Mouse (Mus musculus): ENCODE data around the gene Nkx2-2.

Gene Nkx2-2

DNA sequence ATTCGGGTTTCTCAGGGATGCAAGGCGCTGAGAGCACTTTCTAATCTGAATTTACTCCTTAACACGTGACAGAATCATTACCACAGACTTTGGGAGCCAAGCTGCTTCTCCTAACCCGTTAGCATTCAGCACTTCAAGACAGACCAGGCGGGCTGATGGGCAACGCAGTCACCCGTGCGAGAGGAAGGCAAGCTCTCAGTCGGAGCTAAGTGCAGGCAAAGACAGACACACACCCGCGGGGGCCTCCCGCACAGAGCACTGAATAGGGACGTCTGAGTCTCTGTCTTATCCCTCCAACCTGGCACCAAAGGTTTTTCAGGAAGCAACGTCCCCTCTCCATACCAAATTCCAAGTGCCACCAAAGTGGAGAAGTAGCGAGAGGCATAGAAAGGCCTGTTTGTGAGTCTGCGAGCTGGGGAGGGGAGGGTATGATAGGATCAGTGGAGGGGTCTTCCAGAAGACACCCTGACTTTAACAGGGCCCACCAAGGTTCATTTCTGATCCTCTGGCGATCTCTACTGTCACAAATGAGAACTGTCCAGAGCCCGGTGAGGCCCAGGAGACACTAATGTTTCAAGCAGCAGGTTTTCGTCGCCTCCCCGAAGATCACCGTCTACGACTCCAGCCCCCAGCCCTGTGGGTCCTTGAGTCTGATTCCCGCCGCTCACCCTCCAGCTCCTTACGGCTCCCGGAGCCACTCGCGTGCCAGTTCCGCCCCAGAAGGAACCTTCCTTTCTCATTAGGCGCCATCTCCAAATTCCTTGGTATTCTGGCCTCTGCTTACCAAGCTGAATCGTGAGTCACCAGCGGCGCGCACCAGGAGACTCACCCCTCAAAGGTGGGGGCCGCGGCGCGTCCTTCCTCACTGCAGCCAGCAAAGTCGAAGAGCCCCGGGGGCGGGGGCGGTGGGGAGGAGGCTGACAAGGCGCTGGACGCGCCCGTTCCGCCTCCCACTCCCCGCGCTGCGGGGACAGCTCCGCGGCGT is at the start of gene Nkx2-2:
TSS of gene Nkx2-2 (minus strand) at position 973 of the 985 bp plus-strand sequence.
- in situ Hi-C loops (cut with MboI), result loop anchor here (25.0 kb wide), 1 partner anchor 581 kb away; no protein-coding TSS in a partner anchor

DNA sequence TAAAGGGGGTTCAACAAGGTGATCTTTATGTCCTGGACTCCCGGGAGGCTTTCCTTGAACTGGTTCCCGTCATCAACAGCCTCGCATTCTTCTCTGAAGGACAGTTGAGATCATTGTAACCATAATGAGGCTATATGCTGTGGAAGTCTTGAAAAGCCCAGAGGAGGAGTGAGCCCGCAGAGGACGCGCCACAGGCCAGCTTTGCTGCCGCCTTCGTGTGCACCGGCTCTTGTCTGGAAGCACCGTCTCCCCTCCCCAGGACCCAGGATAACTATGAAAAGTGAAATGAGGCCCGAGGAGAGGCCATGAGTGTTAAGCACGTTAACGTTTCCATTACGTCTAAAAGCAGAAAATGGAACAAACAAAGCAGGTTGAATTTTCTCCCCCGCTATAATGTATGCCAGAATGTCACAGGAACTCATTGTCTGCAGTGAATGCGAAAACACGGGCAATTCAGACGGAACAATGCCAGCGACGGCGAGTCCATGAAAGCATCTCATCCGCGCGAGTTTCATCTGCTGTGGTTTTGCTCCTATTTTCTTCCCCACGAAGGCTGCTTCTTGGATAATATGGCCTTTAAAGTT is 41.8 kb upstream of the Nkx2-2 start:
- in situ Hi-C loops (cut with MboI), result no loop called here

DNA sequence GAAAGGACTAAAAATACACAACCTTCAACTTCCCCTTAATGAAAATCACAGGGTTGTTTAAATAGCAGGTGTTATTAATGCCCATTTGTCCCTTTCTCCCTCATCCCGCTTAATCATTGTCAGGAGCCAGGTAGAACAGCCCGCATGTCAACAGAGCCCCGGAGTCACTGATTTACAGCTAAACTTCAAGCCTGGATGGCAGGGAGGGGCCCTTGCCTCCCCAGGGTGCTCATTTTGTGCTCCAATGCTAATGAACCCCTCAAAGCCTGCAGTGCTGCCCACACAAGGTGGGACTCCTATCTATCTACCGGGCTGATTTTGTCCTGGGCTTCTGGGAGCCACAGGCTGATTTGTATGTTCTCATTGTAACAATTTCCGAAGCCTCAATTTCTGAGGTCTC is 37.1 kb upstream of the Nkx2-2 start:
- in situ Hi-C loops (cut with MboI), result no loop called here

DNA sequence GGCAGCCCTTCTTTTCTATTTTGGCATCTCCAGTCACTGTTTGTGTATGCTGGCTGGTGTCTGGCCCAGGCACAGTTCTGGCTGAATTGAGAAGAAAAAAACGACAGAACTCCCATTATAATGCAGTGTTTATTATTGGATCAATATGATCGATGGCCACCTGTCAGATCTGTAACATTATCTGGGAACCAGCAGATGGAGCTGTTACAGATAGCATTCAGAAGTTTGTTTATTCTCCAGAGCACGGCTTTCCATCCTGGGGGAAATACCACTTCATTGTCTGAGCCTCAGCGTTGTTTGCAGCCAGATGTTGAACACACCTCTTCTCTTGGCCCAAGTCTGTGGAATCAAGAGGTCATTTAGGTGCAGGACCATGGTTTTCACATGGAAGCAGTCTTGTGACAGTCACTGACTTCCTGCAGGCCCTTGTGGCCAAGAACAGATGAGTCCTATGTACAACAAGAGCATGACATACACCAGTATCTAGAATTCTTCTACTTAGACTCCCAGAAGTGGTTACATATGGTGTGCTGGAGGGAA is 11.1 kb upstream of the Nkx2-2 start:
- in situ Hi-C loops (cut with MboI), result no loop called here

DNA sequence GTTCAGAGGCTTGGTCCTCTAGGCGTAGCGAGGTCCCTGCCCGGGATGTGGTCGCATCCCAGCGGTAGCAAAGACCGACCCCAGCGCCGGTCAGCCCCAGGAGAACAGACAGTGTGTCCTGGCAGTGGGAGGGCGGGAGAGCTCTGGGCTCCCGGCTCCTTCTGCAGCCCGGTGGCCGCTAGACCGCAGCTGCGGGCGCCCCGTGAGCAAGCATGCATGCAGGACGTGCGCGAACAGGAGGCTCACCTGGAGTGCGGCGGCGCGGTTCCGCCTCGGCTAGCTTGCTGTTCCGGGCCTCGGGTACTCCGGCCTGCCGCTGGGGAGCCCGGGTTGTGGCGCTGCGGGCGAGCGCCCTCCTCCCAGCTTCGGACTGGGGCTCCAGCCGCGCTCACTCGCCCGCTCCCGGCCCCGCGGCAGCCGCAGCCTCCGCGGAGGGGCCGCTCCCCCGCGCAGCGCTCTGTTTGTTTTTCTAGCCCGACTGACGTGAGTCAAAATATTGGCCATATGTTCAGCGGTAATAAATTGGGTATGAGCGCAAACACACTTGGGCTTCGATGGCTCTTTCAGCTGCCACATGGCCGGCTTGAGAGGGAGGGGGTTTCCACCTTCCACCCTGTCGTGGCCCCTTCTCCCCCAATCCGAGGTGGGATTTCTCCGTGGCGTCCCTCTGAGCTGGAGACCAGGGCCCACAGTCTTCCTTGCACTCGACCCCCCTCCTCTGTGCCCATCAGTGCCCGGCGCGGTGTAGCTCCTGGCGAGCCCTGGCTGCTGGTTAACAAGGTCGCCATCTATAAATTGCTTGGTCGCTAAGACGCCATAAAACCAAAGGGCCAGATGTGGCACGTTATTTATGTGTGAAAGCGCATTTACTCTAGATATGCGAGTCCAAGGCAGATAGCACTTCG is 920 bp upstream of the Nkx2-2 start:
- in situ Hi-C loops (cut with MboI), result loop anchor here (25.0 kb wide), 1 partner anchor 583 kb away; no protein-coding TSS in a partner anchor

DNA sequence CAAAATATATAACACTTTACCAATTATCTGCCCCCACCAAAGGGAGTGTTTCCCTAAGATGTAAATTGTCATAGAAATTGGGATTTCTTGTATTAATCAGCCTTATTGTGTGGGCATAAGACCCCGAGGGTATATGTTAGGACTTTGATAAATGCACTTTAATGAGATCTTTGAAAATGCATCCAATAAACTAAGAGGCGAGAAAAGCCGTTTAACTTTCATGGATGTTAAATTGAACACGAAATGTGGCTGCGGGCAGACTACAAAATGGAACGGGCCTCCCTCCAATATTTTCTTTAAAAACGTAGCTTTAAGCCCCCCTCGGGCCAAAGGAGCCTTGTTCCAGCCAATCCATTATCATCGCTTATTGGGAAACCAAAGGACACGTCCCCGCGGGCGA is 1.3 kb downstream of the Nkx2-2 start:
- in situ Hi-C loops (cut with MboI), result loop anchor here (25.0 kb wide), 1 partner anchor 580 kb away; no protein-coding TSS in a partner anchor

DNA sequence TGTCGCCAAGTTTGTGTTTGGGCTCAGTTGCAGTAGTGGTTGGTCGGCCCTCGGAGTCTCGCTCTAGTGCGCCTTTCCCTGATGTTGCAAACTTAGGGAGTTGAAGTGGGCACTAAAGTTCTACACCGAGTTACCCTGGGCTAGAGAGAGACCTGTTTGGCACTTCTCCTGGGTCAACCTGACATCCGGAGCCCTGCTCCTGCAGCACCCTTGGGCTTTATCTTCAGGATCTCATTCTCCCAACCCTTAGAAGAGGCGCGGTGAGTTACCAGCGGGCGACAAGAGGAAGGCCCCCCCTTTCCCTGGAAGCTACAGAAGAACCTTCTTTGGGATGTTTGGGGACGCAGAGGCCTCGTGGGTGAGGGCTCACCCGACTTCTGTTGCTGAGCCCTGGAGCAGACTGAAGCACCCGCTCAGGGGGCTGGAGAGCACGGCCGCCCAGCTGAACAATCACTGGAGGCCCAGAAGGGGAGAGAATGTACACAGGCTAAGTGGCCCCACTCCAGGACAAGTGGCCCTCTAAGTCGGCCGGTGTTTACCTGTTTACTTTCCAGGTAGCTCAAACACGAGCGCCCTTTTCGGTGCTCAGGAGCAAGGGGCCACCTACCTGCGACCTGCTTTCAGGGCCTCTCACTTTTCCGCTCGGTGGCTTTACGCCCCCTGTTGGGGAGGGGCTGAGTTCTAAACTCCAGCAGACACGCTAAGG is 3.6 kb downstream of the Nkx2-2 start:
- in situ Hi-C loops (cut with MboI), result loop anchor here (25.0 kb wide), 1 partner anchor 578 kb away; no protein-coding TSS in a partner anchor

DNA sequence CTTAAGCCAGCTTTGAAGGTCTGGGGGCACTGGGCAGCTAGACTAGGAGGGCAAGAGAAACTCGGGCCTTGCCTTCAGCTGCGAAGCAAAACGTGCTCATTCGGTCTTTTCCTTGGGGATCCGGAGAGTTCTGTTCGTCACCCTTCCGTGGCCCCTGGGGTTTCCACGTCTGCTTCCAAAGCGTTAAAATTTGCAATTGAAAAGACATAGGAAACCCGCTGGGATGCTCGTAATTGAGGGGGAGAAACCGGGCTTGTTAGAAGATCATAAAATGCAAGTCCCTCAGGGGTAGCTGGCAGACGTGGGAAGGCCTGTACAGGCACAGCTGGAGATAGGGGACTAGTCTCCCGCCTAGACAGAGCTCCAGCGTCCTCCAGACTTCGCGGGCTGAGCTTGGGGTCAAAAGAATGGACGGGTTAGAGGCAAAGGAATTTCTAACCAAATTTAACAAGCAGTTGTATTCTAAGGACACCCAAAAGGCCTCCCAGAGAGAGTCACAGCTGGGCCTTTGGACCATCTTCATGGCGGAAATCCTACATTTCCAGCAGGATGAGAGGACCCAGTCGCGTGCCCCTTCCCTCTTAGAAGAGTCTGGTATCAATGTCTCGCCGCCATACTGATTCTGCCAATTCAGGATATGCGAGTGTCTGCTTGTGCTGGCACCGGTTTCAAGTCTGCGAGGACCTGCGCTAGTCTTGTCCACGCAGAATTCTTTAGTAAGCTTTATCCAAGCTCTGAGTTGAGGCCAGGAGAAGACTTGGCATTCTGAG is 4.3 kb downstream of the Nkx2-2 start:
- in situ Hi-C loops (cut with MboI), result loop anchor here (25.0 kb wide), 1 partner anchor 577 kb away; no protein-coding TSS in a partner anchor

DNA sequence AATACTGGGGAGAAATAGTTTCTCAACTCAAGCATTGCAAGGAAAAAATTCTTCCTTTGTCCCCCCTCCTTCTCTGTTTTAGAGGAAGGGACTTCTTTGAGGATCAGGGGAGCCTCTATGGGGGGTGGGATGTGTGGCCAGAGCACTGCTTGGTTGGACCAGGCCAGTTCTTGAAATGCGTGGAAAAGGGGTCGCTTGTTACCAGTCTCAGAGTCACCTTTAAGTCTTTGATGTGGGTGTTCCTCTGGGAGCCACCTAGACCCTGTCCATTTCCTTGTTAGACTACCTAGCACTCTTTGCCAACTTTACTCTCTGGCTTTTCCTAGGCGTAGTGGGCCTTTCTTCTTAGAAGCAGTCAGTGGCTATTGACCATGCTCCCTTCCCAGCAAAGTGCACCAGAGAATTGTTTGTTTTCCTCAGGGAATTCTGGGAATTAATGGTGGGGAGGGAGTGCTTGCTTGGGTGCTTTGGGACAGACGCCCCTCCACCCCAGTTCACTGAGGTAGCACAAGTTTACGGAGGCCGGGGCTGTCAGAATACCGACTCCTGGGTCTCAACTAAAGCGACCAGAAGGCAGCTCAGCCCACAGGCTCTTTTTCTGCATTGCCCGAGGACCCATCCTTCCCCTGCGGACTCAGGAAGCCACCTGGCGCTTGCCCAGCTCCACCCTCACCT is 5.0 kb downstream of the Nkx2-2 start:
- in situ Hi-C loops (cut with MboI), result loop anchor here (25.0 kb wide), 1 partner anchor 577 kb away; no protein-coding TSS in a partner anchor

DNA sequence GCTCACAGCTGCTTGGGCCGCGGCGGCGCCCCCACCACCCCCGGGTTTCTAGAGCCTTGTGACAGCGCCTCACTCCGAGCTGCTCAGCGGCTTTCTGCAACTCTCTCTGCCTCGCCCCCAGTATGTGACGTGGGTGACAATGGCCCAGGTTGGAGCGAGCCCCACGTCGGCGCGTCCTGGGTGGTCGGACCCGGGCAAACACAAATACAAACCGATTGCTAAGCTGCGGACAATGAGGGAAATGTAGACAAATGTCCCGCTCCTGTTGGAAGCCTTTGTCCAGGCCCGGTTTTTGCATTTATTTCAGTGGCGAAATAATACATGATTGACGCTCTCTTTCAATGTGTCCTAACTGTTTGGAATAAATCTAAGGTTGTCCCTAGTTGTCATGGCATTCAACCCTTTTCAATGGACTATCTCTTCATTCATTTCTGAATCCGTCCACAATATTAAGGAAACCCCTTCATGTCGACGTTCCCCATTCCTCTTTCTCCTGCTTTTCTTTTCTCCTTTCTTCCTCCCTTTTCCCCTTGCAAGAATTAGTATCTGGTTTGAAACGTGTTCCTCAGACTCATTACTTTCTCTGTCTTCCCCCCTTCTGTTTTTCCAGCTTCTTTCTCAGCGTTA is 5.9 kb downstream of the Nkx2-2 start:
- in situ Hi-C loops (cut with MboI), result loop anchor here (25.0 kb wide), 1 partner anchor 576 kb away; no protein-coding TSS in a partner anchor

DNA sequence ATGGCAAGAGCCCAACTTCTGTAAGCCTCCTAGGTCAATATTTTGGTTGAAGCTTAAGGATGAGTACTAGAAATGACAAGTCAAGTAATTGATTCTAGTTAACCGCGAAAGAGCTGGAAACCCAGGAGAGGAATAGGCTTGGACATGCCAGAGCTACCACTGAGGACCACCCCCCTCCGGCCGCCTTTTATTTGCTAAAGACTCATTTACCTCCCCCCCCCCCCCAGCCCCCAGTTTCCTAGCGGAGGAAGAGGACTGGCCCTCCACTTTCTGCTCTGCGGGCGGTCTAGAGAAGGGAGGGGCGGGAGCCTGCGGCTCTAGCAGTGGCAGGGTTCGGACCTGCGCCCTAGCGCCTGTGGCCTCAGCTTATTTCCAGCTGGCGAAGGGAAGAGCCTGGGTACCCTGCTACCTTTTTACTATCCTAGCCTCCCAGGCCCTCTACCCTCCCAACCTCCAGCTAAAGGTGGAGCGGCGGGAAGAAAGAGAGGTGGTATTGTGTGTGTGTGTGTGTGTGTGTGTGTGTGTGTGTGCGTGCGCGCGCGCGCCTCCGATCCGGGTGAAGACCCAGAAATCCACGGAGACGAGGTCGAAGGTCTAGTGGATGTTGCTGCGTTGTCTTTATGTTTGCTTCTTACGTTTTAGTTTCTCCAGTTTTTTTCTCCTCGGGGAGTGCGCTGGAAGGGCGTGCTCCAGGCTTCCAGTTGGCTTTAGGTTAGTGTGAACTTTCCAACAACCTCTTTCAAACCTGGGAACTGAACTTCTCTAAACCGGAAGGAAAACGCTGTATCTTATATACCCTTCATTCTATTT is 6.8 kb downstream of the Nkx2-2 start:
- in situ Hi-C loops (cut with MboI), result loop anchor here (25.0 kb wide), 1 partner anchor 575 kb away; no protein-coding TSS in a partner anchor

DNA sequence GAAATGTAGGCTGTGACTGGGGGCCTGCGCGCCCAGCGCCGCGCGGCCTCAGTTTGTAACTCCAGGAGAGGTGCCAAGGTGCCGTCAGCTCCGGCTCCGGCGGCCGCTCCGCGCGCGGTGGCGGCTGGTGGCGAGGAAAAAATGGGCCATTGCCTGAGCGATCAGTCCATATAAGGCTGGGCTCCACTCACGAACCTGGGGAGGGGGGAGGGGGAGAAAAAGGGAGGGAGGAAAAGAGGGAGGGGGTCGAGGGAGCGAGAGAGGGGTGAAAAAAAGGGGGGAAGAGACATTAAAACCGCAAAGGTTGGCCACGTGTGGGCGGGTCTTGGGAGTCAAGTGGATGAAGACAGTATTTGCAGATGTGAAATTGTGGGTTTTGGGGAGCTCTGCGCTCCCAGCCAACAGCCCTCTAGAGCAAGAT is 7.8 kb downstream of the Nkx2-2 start:
- in situ Hi-C loops (cut with MboI), result loop anchor here (25.0 kb wide), 1 partner anchor 574 kb away; no protein-coding TSS in a partner anchor

DNA sequence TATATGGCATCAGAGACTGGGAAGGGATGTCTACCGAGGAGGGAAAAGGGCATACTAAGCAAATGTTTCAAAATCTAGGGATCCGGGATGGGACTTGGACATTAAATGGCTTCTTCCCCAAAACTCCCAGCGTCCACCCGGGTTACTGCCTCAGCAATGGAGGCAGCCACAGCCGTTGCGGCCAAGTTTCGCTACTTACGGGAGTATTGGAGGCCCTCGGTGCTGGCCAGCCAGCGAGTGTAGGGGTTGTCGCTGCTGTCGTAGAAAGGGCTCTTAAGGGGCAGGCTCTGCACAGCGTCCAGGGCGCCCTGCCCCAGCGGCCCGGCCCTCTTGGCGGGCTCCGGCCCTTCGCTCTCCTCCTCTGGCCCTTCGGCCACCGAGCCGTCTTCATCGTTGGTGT is 8.5 kb downstream of the Nkx2-2 start:
- in situ Hi-C loops (cut with MboI), result loop anchor here (25.0 kb wide), 1 partner anchor 573 kb away; no protein-coding TSS in a partner anchor

DNA sequence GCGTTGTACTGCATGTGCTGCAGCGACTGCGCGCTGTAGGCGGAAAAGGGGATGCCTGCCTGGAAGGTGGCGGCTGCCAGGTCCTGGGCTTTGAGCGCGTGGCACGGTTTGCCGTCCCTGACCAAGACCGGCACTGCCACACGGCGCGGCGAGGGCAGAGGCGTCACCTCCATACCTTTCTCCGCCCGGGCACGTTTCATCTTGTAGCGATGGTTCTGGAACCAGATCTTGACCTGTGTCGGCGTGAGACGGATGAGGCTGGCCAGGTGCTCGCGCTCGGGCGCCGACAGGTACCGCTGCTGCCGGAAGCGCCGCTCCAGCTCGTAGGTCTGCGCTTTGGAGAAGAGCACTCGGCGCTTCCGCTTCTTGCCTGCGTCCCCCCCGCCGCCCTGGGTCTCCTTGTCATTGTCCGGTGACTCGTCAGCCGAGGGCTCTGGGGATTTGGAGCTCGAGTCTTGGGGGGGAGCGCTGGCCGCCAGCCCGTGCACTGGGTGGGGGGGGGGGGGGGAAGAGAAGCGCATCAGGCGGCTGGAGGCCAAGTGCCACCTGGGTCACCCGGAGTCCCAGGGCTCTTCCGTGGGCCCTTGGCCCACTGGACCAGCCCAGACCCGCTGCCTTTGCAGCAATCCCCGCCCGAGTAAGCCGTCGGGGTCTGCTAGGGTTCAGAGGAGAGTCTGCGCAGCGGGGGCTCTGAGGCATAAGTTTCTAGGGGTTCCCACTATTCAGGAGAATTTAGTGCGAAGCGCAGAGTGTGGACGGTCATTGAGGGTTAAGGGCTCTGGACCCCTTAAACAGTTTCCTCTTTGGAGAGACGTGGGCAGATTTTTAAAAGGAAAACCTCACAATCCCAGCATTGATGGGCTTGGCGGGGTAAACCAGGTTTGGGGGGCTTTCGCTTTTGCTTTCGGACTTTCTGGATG is 9.7 kb downstream of the Nkx2-2 start:
- in situ Hi-C loops (cut with MboI), result loop anchor here (25.0 kb wide), 1 partner anchor 572 kb away; no protein-coding TSS in a partner anchor

DNA sequence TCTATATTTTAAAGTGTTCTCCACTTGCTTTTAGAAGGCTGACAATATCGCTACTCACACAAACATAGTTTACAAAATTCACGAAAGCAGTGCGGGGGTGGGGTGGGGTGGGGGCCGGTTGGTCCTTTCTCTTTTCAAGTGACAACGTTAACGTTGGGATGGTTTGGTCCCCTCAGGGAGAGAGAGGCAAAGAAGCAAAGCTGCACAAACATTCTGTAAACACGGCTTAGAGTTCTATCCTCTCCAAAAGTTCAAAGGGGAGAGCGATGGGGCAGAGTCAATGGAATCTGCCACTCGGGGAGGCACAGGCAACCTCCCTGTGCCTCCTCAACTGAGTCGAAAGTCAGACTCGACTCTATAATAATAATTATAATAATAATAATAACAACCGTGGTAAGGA is 10.5 kb downstream of the Nkx2-2 start:
- in situ Hi-C loops (cut with MboI), result loop anchor here (25.0 kb wide), 1 partner anchor 571 kb away; no protein-coding TSS in a partner anchor

DNA sequence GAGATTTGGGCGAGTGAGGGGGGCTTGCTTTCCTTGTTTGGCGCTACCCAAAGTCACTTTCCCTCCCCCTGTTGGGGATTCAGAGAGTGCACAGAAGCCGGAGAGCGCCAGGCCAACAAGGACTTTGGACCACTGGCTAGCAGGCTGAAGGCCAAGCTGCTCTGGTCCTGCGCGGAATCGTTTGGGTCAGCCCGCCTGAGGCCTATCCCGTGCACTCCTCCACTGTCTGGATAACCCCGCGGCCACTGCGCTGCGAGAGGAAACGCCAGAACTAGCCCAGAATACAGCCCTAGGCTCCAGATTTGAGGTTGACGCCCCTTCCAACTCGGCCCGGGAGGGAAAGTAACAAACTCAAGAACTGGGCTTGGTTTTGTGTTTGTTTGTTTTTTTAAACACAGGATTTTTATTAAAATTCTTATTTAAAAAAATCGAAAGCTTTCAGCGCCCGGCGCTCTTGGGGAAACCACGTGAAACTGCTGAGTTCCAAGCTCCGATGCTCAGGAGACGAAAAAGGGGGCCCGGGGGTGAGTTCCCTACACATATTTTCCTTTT is 11.3 kb downstream of the Nkx2-2 start:
- in situ Hi-C loops (cut with MboI), result loop anchor here (25.0 kb wide), 1 partner anchor 570 kb away; no protein-coding TSS in a partner anchor

Data from mature B cell (primary cell).